Mouse (Mus musculus): ENCODE results near the gene Rcan2.
"Not testable (repeated sequence)": the region's sequence is repeated elsewhere in the genome, so short reads cannot be mapped to it uniquely, and the experiment has no call there.

Gene Rcan2

DNA sequence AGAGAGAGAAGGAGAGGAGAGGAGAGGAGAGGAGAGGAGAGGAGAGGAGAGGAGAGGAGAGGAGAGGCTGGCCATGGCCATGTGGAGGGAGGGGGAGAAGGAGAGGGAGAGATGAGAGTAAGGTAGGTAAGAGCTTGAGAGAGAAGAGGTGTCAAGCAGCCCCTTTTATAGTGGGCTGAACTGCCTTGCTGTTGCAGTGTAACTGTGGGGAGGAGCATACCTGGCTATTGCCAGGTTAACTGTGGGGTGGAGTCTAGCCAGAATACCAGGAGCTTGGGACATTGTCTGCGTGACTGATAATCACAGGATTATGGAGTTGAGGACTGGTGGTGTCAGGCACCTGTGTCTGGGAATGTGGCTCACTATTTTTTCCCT is 24.2 kb downstream of the Rcan2 start:
- not testable (repeated sequence) for DNase-seq (ENCODE audit: low spot score)

DNA sequence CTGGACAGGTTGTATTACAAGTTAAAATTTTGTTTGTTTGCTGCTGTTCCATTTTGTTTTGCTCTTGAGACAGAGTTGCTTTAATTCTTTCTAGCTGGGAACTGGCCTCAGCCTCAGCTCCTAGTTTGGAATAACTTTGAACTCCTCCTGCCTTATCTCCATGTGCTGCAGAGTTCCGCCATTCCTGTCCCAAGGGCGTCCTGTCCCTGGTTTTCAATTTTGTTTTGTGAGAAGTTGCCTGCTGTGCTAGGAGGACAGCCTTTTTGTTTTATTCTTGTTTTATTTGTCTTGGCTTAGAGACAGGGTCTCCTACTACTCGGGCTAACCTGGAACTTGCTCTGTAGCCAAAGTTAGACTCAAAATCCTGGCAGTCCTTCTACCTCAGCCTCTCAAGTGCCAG is 26.1 kb downstream of the Rcan2 start:
- no peak for DNase-seq (ENCODE audit: low spot score)

DNA sequence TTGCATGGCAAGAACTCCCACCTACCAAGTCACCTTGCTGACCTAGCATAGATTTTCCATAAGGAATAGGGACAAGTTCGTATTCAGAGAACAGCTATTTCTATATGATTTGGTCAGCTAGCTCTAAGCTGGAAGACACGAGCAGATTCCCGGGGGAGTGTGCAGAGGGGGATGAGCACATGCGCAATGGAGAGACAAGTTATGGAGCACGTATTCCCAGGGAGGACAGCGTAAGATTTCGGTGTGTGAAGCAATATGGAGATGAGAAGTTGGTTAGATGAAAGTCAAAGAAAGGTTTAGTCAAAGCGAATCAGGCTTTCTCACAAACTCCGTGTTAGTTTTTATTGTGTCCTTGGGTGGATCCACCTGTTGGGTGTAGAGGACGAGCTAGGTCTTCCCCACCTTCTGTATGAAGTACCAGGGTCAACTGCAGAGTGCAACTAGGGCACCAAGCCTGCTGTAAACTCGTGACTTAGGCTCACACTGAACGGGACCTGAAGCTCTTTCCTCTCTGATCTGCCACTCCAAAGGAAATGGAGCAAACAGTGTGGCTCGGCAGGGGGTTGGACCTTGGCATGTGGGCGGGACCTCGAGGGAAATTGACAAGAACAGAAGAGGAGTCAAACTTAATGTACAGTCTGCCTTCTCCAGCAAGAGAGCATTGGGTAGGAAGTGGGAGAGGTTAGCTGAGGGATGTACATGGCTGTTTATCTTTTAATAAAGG is 31.4 kb downstream of the Rcan2 start:
- no peak for DNase-seq (ENCODE audit: low spot score)

DNA sequence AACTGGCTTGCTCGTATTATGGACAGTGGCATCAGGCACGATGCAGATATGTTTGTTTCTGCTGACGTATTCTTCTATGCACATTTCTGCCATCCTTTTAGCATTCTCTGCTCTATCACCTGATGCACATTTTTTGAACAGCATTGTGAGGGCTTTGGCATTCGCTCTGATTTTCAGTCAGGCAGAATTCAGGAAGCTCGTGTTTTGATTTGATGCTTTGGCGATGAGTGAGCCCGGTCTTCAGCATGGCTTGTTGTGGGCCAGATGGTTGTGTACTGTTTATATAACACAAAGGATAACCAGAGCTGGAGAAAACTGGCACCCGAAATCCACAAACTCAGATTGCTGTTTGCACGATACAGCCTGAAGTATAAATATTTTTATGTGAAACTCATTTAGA is 39.1 kb downstream of the Rcan2 start:
- no peak for DNase-seq (ENCODE audit: low spot score)

DNA sequence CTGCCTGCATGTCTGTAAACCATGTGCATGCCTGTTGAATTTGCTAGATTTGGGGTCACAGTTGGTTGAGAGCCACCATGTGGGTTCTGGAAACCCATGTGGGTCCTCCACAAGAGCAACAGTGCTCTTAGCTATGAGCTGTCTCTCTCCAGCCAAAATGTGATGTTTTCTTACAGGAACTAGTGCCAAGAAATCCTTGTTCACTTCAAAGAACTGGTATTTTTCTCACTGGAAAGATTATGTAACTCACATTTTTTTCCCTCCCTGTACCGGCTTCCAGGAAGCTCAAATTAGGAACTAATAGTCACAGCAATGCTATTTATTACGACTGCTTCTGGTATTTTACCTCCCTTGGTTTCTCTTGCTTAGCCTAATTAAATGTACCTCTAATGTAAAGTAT is 45.6 kb downstream of the Rcan2 start:
- DNase-seq (ENCODE audit: low spot score), result no peak

DNA sequence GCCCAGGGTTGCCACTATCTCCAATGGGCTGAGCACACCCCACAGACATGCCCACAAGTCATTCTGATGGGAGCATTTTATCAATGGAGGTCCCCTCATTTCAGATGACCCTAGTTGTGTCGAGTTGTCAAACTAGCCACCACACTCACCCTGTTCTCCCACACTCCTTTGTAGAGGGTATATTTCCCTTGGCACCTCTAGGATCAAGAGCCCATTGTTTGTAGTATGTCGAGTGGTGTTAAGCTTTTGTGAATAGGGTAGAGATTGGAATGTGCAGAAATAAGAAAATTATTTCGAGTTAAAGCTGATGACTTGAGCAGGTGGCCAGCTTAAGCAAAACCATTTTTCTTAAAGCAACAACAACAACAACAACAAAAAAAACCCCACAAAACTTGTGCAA is 47.8 kb downstream of the Rcan2 start:
- no peak for DNase-seq (ENCODE audit: low spot score)

DNA sequence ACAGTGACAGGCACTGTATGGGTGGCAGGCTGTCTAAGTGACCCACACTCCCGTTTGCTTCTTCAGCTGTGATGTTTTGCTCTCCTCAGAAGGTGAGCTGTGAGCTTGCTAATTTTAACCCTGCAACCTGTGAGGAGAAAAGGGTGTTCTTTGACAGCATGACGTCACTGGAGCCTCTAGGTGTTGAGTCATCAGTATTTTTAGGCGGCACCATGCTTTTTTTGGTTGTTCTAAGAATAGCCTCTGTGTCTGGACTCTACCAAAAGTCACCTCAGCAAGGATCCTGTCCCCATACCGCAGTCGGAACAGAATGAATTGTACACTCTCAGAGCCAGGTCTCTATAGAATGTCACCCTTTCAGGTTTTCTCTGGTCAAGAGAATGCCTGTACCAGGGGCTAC is 54.0 kb downstream of the Rcan2 start:
- DNase-seq (ENCODE audit: low spot score), result no peak

DNA sequence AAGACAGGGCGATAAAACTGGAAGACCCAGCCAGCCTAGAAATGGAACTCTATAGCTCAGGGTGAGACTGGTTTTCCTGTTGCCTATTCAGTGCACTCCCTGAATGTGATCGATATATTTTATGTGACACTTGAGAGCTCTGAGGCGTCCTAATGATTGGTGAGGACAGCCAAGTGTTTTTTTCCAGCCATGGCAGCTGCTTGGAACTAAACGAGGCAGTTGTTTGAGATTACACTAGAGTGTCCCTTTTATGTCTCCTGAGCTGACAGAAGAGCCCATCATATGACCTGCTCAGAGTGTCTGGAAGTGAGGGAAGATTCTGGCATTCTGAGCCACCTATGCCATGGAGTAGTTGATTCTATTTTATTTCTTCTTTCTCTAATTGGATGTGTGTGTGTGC is 54.9 kb downstream of the Rcan2 start:
- DNase-seq (ENCODE audit: low spot score), result no peak

DNA sequence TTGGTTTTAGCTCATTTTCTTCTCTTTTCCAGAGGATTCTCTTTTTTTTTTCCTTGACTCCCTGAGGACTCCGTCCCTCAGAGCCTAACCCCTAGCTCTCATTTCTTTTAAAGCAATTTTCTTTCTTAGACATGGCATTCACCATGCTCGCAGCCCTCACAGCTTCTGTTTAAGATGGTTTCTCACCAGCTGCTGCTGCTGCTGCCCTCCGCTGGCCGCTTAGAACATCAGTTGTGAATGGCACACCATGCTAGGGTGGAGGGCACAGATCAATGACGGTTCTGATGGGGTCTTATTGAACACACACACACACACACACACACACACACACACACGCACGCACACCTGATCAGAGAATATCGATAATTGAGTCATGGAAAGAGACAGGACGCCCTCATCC is 67.7 kb downstream of the Rcan2 start:
- DNase-seq (ENCODE audit: low spot score), result no peak

DNA sequence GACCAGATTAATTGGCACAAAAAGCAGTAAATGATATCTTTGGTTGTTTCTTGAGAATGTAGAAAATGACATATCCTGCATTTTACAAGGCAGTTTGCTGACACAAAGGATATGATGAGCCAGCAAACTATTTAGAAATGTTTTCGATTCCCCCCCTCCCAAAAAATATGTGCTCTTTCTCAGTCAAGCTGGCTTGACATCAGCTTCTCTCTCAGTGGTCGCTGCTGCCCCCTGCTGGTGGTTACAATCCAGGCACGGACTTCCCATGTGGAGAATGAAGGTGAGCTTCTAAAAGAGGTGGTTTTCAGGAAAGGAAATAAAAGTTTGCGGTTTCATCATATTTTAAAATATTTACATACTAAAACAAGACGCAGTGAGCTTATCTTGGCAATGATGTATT is 68.5 kb downstream of the Rcan2 start:
- peak; percentile 59 for DNase-seq (ENCODE audit: low spot score)

DNA sequence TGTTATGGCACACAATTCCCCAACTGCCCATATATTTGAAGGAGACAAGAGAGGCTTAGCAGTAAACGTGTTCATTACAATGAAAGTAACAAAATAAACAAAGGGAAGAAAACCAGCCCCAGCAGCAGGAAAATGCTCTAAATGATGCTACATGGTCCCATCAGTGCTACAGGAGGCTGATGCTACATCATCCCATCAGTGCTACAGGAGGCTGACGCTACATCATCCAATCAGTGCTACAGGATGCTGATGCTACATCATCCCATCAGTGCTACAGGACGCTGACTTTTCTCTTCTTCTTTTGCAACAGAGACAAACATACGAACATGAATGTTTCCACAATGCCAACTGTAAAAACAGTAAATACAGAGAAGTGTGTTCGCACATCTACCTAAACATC is 73.3 kb downstream of the Rcan2 start:
- DNase-seq (ENCODE audit: low spot score), result no peak

DNA sequence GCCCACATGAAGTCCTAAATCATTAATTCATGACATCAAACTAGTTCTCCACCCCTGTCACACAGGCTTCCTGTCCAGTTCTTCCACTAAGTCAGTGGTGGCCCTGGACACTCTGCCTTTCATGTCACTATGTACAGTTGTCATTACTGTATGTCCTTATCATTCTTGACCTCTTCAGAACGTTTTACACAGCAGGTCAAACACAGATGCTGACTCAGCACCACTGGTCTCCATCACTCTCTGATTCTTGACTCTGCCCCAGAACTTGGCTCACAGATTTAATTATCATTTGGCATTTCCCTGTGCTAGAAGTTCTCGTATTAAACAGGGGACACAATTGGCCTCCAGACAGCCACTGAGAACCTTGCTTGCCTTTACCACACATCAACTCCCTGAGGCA is 76.3 kb downstream of the Rcan2 start:
- no peak for DNase-seq (ENCODE audit: low spot score)

DNA sequence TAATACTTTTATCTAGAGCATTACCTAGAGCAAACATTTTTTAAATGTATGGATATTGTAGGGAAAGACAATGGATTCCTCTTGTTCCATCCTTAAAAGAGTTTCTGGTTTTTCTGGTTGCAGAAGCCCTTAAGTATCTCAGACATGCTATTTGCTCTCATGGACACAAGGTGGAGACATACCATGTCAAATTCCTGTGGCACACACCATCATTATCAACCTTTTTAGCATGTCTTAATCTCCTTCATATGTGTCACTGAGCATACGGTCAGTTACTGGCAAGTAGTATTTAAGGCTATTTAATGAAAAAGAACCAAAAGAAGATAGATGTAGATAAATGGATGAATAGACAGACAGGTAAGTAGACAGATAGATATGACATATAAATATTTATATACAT is 81.9 kb downstream of the Rcan2 start:
- DNase-seq (ENCODE audit: low spot score), result no peak

DNA sequence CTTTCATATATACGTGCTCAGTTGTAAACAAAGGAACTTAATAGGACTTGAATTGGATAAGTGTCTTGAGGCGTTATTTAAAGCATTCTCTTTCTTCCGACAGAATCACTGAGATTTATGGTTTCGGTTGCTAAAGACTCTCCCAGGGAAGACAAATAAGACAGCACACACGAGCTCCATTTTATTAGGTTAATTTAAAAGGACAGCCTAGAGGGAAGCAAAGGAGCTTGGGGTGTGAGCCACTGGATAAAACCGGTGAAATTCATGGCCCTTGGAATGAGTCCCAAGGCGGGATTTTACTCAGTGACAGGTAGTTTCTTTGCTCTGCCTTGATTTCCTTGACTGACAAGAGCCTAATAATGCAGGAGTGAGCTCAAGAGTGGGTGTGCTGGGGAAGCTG is 85.1 kb downstream of the Rcan2 start:
- DNase-seq (ENCODE audit: low spot score), result no peak

DNA sequence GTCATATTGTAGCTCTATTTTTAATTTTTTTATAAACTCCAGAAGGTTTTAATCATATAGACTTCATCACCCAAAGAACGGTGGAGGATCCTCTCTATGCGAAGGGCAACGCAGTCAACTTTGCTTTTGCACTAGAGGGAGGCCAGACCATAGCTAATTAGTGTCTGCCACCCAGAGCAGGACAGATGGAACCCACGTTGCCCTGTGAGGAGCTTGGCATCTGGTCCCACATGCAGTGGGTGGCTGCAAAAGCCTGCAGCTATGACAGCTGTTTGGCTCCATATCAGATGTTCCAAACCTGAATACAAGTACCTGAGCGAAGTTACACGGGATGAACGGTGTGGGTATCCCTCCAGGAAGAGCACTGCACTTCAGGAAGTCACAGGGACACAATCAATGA is 86.8 kb downstream of the Rcan2 start:
- DNase-seq (ENCODE audit: low spot score), result no peak

DNA sequence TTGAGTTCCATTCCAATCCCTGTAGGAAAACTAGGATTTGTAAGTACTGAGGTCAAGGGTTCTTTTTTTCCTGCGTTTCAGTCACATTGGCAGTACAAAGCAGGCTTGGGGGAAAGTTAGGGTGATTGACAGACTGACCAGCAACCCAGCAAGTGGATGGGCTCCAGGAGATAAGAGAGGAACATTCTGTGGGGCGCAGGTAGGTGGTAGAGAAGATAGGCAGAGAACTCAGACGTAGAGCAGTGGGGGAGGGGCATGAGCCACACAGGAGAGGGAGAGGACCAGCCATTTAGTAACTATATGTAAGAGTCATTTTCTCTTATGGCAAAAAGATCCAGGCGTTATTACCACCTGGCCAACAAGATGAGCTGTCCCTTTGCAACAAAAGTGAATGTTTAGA is 96.2 kb downstream of the Rcan2 start:
- no peak for DNase-seq (ENCODE audit: low spot score)

DNA sequence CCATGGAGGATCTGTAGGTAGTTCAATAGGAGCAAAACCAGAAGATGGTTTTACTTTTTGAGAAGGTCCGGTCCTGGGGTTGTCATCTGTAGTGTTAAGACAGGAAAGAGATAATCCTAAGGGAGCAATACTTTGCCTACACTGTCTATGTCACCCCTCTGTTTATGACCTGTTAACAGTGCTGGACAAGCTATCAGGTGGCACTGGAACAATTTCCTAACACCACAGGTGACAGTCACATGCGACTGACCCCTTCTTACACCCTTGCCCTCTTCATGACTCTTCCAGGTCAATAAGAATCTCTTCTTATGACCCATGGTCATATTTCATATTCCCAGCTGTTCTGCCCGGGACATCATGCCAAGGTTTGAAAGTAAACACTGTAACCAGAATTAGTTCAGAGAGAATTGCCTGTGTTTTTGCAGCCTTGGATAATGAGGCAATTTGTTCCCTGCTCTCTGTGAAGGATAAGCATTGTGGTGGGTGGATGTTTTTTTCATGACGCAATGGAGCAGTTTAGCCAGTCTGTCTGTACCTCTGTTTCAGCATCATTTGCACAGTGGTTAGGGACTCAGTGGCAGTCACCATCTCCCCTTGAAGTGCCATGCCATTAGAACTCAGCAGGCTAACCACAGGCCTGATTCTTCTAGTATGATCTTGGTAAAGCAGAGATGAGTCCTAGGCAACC is 98.4 kb downstream of the Rcan2 start:
- DNase-seq (ENCODE audit: low spot score), result no peak

DNA sequence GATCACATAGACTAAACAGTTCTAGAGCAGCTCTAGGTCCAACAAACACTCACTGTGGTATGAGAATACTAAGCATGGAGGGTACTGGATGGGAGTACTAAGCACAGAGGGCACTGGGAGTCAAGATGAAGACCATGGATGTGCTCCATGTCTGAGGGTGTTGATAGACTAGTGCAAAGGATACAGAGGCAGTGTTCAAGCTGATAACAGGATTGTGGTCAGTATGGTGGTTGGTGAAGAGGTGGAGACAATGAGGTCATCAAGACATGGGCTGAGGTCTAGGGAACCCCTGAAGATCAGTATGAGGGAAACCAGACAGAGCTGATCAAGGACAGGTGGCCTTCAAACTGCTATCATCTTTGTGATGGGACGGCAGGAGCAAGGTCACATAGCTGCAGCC is 99.0 kb downstream of the Rcan2 start:
- DNase-seq (ENCODE audit: low spot score), result no peak

DNA sequence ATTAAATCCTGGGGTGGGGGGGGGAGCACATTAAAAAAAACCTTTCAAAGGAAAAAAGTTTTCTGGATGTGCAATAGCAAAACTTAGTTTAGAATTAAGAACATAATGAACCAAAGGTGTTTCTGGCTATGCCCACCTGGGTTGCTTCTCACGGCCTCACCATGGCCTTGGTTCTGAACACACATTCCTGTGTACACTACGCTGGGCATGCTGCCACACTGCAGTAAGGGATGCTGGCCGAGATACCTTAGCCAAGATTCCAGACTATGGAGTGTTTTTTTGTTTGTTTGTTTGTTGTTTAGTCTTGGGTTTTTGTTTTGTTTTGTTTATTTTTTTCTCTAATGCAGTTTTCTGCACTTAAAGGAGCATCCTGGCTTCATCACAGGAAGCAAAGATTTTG is 100.3 kb downstream of the Rcan2 start:
- DNase-seq (ENCODE audit: low spot score), result no peak

DNA sequence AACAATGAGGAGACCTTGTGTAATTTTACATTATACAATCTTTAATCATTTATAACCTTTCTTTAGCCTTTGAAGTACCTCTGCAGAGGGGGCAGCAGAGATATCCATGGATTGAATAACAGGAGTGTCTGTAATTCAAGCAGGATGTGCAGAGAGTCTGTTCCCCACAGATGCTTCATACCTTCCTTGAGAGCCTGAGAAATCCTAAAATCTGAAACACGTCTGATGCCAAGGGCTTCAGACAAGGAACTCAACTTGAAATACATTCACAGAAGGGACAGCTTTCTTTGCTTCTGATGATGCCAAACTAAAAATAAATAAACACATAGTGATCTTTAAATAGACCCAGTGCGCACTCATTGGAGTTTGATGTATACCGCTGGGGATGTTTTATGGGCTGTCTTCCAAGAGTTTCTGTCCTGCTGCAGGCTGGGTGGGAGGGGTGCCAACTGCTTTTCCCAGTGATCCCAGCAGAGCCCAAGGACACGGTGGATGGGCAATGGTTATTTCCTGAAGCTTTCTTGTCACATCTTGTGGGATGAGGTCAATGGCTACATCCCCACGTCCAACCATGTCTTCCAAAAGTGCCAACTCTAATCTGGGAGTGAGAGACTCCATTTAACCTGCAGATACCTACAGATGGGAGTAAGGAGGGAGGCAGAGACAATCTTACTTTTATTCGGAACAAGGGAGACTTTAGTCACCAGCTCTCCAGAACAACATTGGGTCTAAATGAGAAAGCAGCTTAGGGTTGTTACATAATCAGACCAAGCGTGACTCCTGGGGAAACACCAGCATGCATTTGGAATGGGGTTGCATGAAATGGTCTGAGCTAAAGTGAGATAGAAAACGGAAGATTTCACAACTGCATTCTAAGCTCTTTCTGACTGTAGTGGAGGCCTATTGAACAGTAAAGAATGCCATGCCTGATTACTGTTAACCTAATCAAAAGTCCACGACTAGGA is 102.9 kb downstream of the Rcan2 start:
- DNase-seq (ENCODE audit: low spot score), result no peak

DNA sequence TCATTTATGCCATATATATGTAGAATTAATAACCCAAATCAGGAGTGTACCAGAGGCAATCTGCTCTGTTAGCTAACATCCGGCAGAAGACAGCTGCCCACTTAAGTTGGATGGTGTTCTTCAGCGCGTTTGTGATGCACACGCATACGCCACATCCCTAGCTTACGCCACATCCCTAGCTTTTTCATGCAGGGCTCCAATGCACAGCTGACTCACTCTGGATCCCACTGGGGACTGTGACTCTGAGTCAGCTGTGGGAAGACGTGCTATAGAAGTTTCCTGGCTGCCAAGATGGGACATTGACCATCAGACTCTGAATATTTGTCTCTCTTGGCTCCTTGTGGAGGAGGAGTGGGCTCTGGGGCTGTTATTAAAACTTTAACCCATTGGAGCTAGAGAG is 103.7 kb downstream of the Rcan2 start:
- no peak for DNase-seq (ENCODE audit: low spot score)

DNA sequence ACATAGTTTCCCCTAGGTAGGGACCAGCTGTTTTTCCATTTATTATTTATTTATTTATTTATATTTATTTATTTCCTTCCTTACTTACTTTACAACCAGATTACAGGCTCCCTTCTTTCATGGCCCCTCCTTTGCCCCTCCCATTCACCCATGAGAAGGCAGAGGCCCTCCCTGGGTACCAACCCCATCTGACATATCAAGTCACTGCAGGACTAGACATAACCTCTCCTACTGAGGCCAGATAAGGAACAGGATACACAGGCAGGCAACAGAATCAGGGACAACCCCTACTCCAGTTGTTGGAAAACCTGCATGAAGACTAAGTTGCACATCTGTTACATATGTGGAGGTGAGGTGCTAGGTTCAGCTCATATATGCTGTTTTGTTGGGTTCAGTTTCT is 105.6 kb downstream of the Rcan2 start:
- no peak for DNase-seq (ENCODE audit: low spot score)

DNA sequence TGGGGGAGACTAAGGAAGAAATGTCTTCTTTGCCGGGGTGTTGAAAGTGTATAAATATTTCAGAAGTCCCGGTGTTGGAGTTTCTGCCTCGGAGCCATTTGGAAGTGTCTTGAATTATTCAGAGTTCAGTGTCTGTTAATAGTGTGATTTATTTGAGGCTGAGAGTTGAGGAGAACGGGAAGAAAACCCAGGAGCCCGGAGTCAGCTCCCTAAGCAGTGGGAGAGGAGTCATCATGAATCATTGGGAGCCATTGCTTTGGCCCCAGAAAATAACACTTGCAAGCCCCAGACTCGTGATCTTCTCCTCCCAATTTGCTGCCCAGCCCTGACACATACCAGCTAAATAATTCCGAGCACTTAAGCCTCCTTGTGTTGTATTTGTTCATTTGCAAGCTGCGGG is 115.0 kb downstream of the Rcan2 start:
- no peak for DNase-seq (ENCODE audit: low spot score)

All from ovary, postnatal 10 days (tissue).